Mouse (Mus musculus) limb, embryonic 15.5 days (tissue): ENCODE measurements at regions not wholly inside any gene's neighbourhood (a gene's known extent, or its start where the extent isn't known, plus 50 kb on each side); places are given as distances from the start of the nearest gene placed in this dataset.

Experiments used
- ATAC-seq: fragments of 200-750 bp; cut with Nextera tagmentation; 2 replicates; pipeline ENCODE4 v1.8.0; 2017; ENCODE audit warnings: low read depth, moderate TSS enrichment; ENCODE audit not compliant: insufficient number of reproducible peaks, low FRiP score, low TSS enrichment
- H3K27ac ChIP-seq: fragments of 300-500 bp; sonication (generic); 2 replicates; pipeline ENCODE4 v1.5.1; 2015; ENCODE audit warnings: moderate library complexity, mild to moderate bottlenecking, inconsistent platforms
- H3K27me3 ChIP-seq: fragments of 300-500 bp; sonication (generic); 2 replicates; pipeline ENCODE4 v1.6.1; 2015; ENCODE audit warnings: inconsistent platforms
- H3K36me3 ChIP-seq: fragments of 300-500 bp; sonication (generic); 2 replicates; pipeline ENCODE4 v1.6.1; 2015; ENCODE audit warnings: inconsistent platforms
- H3K4me1 ChIP-seq: fragments of 300-500 bp; sonication (generic); 2 replicates; pipeline ENCODE4 v1.6.1; 2015; ENCODE audit warnings: inconsistent platforms
- H3K4me2 ChIP-seq: fragments of 300-500 bp; sonication (generic); 2 replicates; pipeline ENCODE4 v1.6.1; 2015; ENCODE audit warnings: mild to moderate bottlenecking, inconsistent platforms
- H3K4me3 ChIP-seq: fragments of 300-500 bp; sonication (generic); 2 replicates; pipeline ENCODE4 v1.5.1; 2015; ENCODE audit warnings: mild to moderate bottlenecking, inconsistent platforms
- H3K9ac ChIP-seq: fragments of 300-500 bp; sonication (generic); 2 replicates; pipeline ENCODE4 v1.6.1; 2015; ENCODE audit warnings: inconsistent platforms
- H3K9me3 ChIP-seq: fragments of 300-500 bp; sonication (generic); 2 replicates; pipeline ENCODE4 v1.6.1; 2016; ENCODE audit warnings: inconsistent platforms
- WGBS: fragments of 180-500 bp; shearing (Covaris S2); methylation state at CpG from one replicate; pipeline ENCODE4 v1.1.7; 2015; 5-methylcytosine and 5-hydroxymethylcytosine counted together

DNA sequence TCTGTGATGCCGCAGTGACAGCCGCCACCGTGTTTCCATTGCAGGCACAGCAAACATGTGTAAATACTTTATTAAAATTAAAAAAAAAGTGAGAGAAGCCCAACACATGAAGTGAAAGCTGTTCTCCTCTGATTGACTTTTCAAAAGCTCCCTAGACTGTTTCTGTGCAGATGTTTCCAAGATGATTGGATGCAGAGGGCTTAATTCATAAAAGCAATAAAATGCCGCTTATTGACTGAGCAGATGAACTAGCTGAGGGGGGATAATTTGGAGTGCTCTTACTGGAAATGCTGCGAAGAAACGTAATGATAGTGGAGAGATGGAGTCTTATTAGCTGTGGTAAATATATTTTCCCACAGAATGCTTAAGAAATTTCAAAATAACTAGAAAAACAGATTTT lies 170.4 kb downstream of the Rnf144a start:
- no peaks in the 10 kb centered on the region for H3K36me3 ChIP-seq
- H3K27ac ChIP-seq, result no peak overlapping the region
- no peak overlapping the region for H3K4me2 ChIP-seq
- no peak overlapping the region for H3K9ac ChIP-seq
- no peaks in the 10 kb centered on the region for H3K9me3 ChIP-seq
- H3K4me3 ChIP-seq, result no peak overlapping the region
- WGBS, result 63% methylated on average over 6 of the region's 6 CpGs
- no peak for ATAC-seq
- H3K4me1 ChIP-seq, result no peaks in the 10 kb centered on the region
- no peaks in the 10 kb centered on the region for H3K27me3 ChIP-seq

- H3K27me3 ChIP-seq, result no peaks in the 10 kb centered on the region
- ATAC-seq, result no peak
- no peak overlapping the region for H3K4me2 ChIP-seq
- H3K4me3 ChIP-seq, result no peak overlapping the region
- H3K27ac ChIP-seq, result no peak overlapping the region
- no peaks in the 10 kb centered on the region for H3K4me1 ChIP-seq
- H3K9me3 ChIP-seq, result no peaks in the 10 kb centered on the region
- no peaks in the 10 kb centered on the region for H3K36me3 ChIP-seq
- no peak overlapping the region for H3K9ac ChIP-seq
- 81% methylated on average over 15 of the region's 15 CpGs for WGBS
Observed at GRCm38 (mm10) chr12:26227557-26228020, 187.5 kb downstream of the Rnf144a start.

DNA sequence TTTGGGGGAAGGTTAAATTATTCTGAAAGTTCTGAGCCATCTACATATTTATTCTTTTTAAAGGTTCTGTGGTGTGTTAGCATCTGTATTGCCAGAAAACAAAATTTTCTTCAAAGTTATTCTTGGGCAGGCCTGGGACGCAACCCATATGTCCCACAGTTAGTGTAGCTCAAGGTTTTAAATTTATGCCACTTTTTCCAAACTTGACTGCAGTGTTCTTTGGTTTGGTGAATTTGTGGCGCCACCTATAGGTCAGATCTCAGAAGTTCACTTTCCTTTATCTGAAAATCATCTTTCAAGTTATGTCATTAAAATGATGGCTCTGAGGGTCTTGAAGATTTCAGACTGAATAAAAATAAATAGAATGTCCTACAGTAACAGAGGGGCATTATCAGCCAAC lies 188.7 kb downstream of the Rnf144a start:
- Histone ChIP-seq H3K4me3 (no peak overlapping the region), H3K36me3 (no peaks in the 10 kb centered on the region), H3K27me3 (no peaks in the 10 kb centered on the region), H3K9me3 (no peaks in the 10 kb centered on the region), H3K27ac (no peak overlapping the region), H3K4me1 (no peaks in the 10 kb centered on the region), H3K4me2 (no peak overlapping the region), H3K9ac (no peak overlapping the region)
- 5% methylated on average over 2 of the region's 2 CpGs for WGBS
- ATAC-seq, result no peak

DNA sequence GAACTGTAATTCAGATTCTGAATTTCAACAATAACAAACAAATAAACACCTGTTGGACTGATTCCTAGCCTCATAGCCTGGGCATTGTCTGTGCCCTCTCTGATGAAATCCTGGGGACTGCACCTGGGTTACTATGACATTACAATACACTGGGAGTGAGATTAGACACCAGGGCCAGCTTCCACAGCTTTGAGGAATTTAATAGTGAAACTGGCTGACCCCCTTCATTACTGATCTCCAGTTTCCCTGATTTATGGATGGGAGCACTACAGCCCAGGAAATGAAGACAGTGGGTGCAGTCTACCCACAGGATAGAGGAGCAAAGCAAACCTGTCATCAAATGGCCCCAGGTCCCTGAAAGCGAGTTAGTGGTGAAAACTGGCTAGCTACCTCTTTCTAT lies 202.6 kb downstream of the Rnf144a start:
- WGBS, result 61% methylated on average over 1 of the region's 1 CpGs
- Histone ChIP-seq H3K36me3 (no peaks in the 10 kb centered on the region), H3K27me3 (no peaks in the 10 kb centered on the region), H3K4me1 (no peaks in the 10 kb centered on the region), H3K4me2 (no peak overlapping the region), H3K27ac (no peak overlapping the region), H3K9me3 (no peaks in the 10 kb centered on the region), H3K4me3 (no peak overlapping the region), H3K9ac (no peak overlapping the region)
- ATAC-seq, result no peak

DNA sequence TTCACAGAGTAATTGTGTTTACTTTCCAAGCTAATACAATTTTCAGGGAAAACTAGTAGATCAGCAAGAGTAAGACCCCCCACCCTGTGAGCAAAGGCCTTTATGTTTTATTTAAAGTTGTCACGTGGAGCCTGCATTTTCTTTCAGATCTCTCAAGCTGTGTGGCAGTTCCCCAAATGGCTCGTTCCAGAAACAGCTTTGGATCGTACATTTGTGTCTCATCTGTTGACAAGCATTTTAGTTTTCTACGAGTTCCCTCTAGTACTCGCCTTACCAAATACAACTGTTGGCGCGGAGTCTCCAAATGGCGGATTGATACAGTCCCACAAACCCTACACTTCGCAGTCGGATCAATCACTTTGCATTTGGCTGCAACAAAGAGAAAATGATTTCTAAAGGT lies 203.6 kb downstream of the Rnf144a start:
- H3K4me2 ChIP-seq, result no peak overlapping the region
- ATAC-seq, result no peak
- H3K4me1 ChIP-seq, result no peaks in the 10 kb centered on the region
- no peak overlapping the region for H3K27ac ChIP-seq
- WGBS, result 57% methylated on average over 10 of the region's 10 CpGs
- no peaks in the 10 kb centered on the region for H3K9me3 ChIP-seq
- H3K36me3 ChIP-seq, result no peaks in the 10 kb centered on the region
- H3K27me3 ChIP-seq, result no peaks in the 10 kb centered on the region
- no peak overlapping the region for H3K4me3 ChIP-seq
- H3K9ac ChIP-seq, result no peak overlapping the region

- H3K4me1 ChIP-seq, result no peaks in the 10 kb centered on the region
- no peaks in the 10 kb centered on the region for H3K9me3 ChIP-seq
- no peaks in the 10 kb centered on the region for H3K36me3 ChIP-seq
- no peak overlapping the region for H3K4me2 ChIP-seq
- ATAC-seq, result no peak
- H3K27ac ChIP-seq, result no peak overlapping the region
- H3K27me3 ChIP-seq, result no peaks in the 10 kb centered on the region
- WGBS, result 87% methylated on average over 4 of the region's 4 CpGs
- H3K4me3 ChIP-seq, result no peak overlapping the region
- no peak overlapping the region for H3K9ac ChIP-seq
Observed at GRCm38 (mm10) chr12:26206751-26207150, 208.3 kb downstream of the Rnf144a start.

DNA sequence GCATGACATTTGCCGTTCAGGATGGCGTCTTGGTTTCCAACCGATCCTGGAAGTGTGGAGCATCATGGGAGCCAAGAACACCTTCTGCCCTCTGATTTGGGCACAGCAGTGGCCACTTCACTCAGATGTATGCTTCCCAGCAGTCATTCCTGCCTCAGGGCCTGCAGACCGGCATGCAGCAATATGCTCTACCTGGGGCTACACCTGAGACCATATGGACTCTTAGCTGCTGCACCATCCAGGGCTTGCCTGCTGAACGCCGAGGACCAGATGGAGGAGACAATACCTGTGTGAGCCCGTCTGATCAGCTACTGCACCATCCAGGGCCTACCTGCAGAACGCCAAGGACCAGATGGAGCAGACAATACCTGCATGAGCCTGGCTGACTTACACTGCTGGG lies 209.0 kb downstream of the Rnf144a start:
- H3K4me1 ChIP-seq, result no peaks in the 10 kb centered on the region
- no peaks in the 10 kb centered on the region for H3K36me3 ChIP-seq
- no peak overlapping the region for H3K4me2 ChIP-seq
- no peaks in the 10 kb centered on the region for H3K27me3 ChIP-seq
- no peak overlapping the region for H3K27ac ChIP-seq
- H3K9me3 ChIP-seq, result no peaks in the 10 kb centered on the region
- no peak overlapping the region for H3K9ac ChIP-seq
- no peak overlapping the region for H3K4me3 ChIP-seq
- WGBS, result 92% methylated on average over 8 of the region's 8 CpGs
- no peak for ATAC-seq

GRCm38 (mm10) chr12:26191982-26192576 lies 223.0 kb downstream of the Rnf144a start:
- H3K4me3 ChIP-seq, result no peak overlapping the region
- no peak overlapping the region for H3K9ac ChIP-seq
- H3K36me3 ChIP-seq, result no peaks in the 10 kb centered on the region
- no peaks in the 10 kb centered on the region for H3K27me3 ChIP-seq
- no peak for ATAC-seq
- no peak overlapping the region for H3K27ac ChIP-seq
- no peak overlapping the region for H3K4me2 ChIP-seq
- H3K4me1 ChIP-seq, result no peaks in the 10 kb centered on the region
- 54% methylated on average over 4 of the region's 4 CpGs for WGBS
- no peaks in the 10 kb centered on the region for H3K9me3 ChIP-seq

- Histone ChIP-seq H3K36me3 (no peaks in the 10 kb centered on the region), H3K9me3 (no peaks in the 10 kb centered on the region), H3K9ac (no peak overlapping the region), H3K4me1 (no peaks in the 10 kb centered on the region), H3K27me3 (no peaks in the 10 kb centered on the region), H3K27ac (0 out of 2 replicates have a peak overlapping the region, but pooled peaks have one; percentile 39), H3K4me2 (no peak overlapping the region), H3K4me3 (no peak overlapping the region)
- 39% methylated on average over 15 of the region's 15 CpGs for WGBS
- peak; percentile 30; the same call in 1 of the 2 replicates for ATAC-seq
Observed at GRCm38 (mm10) chr12:26191268-26191981, 223.6 kb downstream of the Rnf144a start.

GRCm38 (mm10) chr12:26188996-26189395 lies 226.1 kb downstream of the Rnf144a start:
- Histone ChIP-seq H3K36me3 (no peaks in the 10 kb centered on the region), H3K4me1 (no peaks in the 10 kb centered on the region), H3K9me3 (no peaks in the 10 kb centered on the region), H3K27ac (no peak overlapping the region), H3K27me3 (no peaks in the 10 kb centered on the region), H3K4me2 (no peak overlapping the region), H3K9ac (no peak overlapping the region), H3K4me3 (no peak overlapping the region)
- 69% methylated on average over 2 of the region's 2 CpGs for WGBS
- no peak for ATAC-seq

DNA sequence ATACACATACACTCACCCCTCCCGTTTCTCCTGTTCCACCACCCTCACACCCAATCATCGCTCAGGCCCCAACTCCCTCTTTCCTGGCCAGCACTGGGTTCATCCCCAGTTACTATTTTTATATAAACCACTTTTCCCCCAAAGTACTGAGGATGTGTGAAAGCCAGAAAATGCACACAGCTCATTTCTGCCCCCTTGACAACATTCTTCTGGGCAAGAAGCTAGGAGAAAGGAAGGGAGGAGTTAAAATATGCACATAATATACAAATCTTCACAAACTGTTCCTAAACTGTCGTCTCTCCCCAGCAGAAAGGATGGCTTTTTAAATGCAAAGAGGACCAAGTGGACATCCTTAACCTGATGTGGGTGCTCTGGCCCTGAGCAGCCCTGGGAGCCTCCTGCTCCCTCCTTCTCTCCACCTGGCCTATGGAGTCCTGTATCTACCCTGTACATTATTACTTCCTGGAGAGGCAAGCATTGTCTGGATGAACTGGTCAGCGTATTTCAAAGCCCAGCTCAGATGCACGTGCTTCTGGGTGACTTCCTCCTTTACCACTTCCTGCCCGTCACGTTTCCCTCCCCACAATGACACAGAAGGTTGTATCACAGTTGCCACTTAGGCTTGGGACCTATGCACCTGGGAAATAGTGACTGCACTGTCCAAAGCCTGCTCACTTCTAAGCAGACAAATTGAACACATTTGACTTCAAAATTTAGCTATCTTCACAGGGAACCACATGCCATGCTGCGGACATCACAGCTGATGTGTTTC lies 227.8 kb downstream of the Rnf144a start:
- H3K36me3 ChIP-seq, result no peaks in the 10 kb centered on the region
- H3K27ac ChIP-seq, result no peak overlapping the region
- no peak overlapping the region for H3K4me3 ChIP-seq
- no peak for ATAC-seq
- 74% methylated on average over 8 of the region's 8 CpGs for WGBS
- H3K4me1 ChIP-seq, result no peaks in the 10 kb centered on the region
- H3K9me3 ChIP-seq, result no peaks in the 10 kb centered on the region
- no peak overlapping the region for H3K4me2 ChIP-seq
- no peak overlapping the region for H3K9ac ChIP-seq
- H3K27me3 ChIP-seq, result no peaks in the 10 kb centered on the region
